Mouse (Mus musculus): ENCODE results near the gene Mef2a.
A peak's percentile ranks its signal among the peaks of the same experiment; 100 is the strongest.

Mef2a gene

GRCm38 (mm10) chr7:67206496-67206895 is 166.2 kb downstream of the Mef2a start:
- no peak for DNase-seq

- no peak for DNase-seq
These were observed 166.8 kb downstream of the Mef2a start for GRCm38 (mm10) chr7:67205734-67206425.

DNA sequence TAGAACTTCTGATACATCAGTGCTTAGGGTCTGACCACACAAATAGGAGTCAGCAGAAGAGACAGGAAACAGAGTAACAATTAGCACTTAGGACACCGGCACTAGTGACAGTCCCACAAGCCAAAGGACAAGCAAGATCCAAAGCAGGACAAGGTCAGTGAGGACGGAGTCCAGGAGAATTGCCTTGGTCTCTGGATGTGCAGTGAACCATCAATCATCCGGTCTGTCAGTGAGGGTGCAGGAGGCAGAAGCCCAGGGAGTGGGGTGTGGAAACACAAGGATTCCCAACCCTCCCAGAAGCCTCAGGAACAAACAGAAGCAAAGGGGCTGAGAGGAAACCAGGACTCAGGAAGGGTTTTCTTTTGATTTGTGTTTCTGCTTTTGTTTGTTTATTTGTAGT is 169.0 kb downstream of the Mef2a start:
- no peak for DNase-seq

DNA sequence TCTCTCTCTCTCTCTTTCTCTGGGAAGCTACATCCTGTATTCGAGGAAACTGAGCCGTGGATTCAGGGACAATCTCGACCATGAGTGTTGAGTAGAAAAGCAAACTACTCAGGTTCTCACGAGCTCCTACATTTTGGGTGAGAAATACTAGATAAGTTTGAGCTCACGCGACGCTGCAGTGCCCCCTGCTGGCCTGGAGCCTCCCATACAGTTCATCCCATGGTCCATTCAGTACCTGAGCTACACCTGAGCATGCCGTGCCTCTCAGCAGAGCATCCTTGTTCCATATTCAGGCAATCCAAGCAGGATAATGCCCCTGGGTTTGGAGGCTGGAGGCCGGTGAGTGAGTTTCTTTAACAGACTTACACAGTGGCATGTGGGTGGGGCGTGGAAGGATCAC is 173.2 kb downstream of the Mef2a start:
- peak; percentile 72 to 78 for DNase-seq

DNA sequence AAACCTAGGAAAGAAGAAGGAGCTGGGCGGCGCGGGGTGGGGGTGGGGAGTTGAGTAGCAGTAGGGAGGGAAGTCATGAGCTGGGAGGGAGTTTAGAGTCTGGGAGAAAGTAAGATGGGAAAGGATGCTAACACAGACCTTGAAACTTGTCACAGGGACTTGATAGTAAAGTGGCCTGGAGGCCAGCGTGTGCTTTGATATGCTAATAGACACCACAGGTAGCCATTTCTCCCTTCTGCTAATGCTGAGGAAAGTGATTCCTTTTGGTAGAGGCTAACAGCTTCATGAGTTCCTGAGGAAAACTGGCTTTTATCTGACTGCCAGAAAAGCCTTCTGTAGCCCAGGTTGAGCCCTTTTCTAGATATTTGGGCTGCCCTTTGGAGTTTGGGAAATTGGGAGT is 188.9 kb downstream of the Mef2a start:
- DNase-seq = no peak
